1 mouse cellular context compared by ENCODE assay signal in genomic region chr3:116465709-116466108, GRCm38 (mm10).
TF ChIP-seq lines count a peak whose summit lies in the region.

No protein-coding gene starts in this region.

TF ChIP-seq in CH12.LX, 34 proteins besides CTCF, POLR2A, EP300 and RAD21 (continued from another document):
- TF ChIP-seq MAZ (IDR thresholded peaks at IDR 0.05; ENCODE audit: low read depth, low read length) = 0 out of 2 replicates have a peak, but pooled peaks have one; percentile 49
- no peak for TF ChIP-seq TBP (conservative IDR thresholded peaks at IDR 0.05; ENCODE audit: low read depth, low read length)
- peak; percentile 31 for TF ChIP-seq HCFC1 (IDR thresholded peaks at IDR 0.05; ENCODE audit: low read depth, low read length)
- no peak for TF ChIP-seq USF1 (IDR thresholded peaks at IDR 0.05; ENCODE audit: low read depth, low read length)
- no peak for TF ChIP-seq NELFE (IDR thresholded peaks at IDR 0.05; ENCODE audit: low read depth, low read length)
- peak; percentile 82 for TF ChIP-seq CHD2 (IDR thresholded peaks at IDR 0.05; ENCODE audit: low read length)
- peak; percentile 68 for TF ChIP-seq BHLHE40 (IDR thresholded peaks at IDR 0.05; ENCODE audit: low read depth, low read length)
- peak; percentile 87 for TF ChIP-seq JUND (conservative IDR thresholded peaks at IDR 0.05; ENCODE audit: low read depth, low read length)
TF ChIP-seq in CH12.LX: peak in this region for 20.
